Mouse (Mus musculus) neural tube, embryonic 13.5 days (tissue): ENCODE data around the gene Zcchc9. TPM values are rescaled to one million over a fixed set of nuclear protein-coding genes. Genes with fewer than 3 reads are reported as not detected.
"Not testable (repeated sequence)": the region's sequence is repeated elsewhere in the genome, so short reads cannot be mapped to it uniquely, and the experiment has no call there.

Source experiments
- ATAC-seq: fragments of 200-750 bp; cut with Nextera tagmentation; 2 replicates; pipeline ENCODE4 v1.8.0; 2017; ENCODE audit warnings: low read depth, mild to moderate bottlenecking, moderate TSS enrichment, moderate library complexity
- H3K27ac ChIP-seq: fragments of 300-500 bp; sonication (generic); replicated peaks from 2 replicates; pipeline ENCODE4 v1.5.1; 2015; ENCODE audit warnings: moderate library complexity, mild to moderate bottlenecking, inconsistent platforms
- H3K27me3 ChIP-seq: fragments of 300-500 bp; sonication (generic); 2 replicates; pipeline ENCODE4 v1.6.1; 2015; ENCODE audit warnings: mild to moderate bottlenecking, inconsistent platforms
- H3K36me3 ChIP-seq: fragments of 300-500 bp; sonication (generic); 2 replicates; pipeline ENCODE4 v1.6.1; 2015; ENCODE audit warnings: mild to moderate bottlenecking, inconsistent platforms
- H3K4me1 ChIP-seq: fragments of 300-500 bp; sonication (generic); replicated peaks from 2 replicates; pipeline ENCODE4 v1.6.1; 2015; ENCODE audit warnings: inconsistent platforms
- H3K4me2 ChIP-seq: fragments of 300-500 bp; sonication (generic); 2 replicates; pipeline ENCODE4 v1.6.1; 2015; ENCODE audit warnings: inconsistent platforms, mild to moderate bottlenecking, moderate library complexity
- H3K4me3 ChIP-seq: fragments of 300-500 bp; sonication (generic); 2 replicates; pipeline ENCODE4 v1.5.1; 2015; ENCODE audit warnings: mild to moderate bottlenecking, inconsistent platforms
- H3K9ac ChIP-seq: fragments of 300-500 bp; sonication (generic); 2 replicates; pipeline ENCODE4 v1.6.1; 2015; ENCODE audit warnings: moderate library complexity, mild to moderate bottlenecking, inconsistent platforms
- H3K9me3 ChIP-seq: fragments of 300-500 bp; sonication (generic); 2 replicates; pipeline ENCODE4 v1.6.1; 2016; ENCODE audit warnings: inconsistent platforms
- WGBS: fragments of 180-500 bp; shearing (Covaris S2); methylation state at CpG from one replicate; pipeline ENCODE4 v1.1.7; 2015; 5-methylcytosine and 5-hydroxymethylcytosine counted together
- polyA plus RNA-seq: library from polyadenylated mRNA; unstranded; fragments of >200 nt; fragmentation: Nextera tagmentation; extraction: Ambion mirVana; gene quantifications from 2 replicates; pipeline ENCODE4 v1.2.1, GENCODE M21; 2015

Zcchc9 gene
- polyA plus RNA-seq, 1 experiment from 2014 or later, result 18.5 TPM

- H3K9ac ChIP-seq, result no peak overlapping the region
- H3K4me2 ChIP-seq, result no peak overlapping the region
- 74% methylated on average over 6 of the region's 6 CpGs for WGBS
- no peak overlapping the region for H3K27ac ChIP-seq
- no peaks in the 10 kb centered on the region for H3K4me1 ChIP-seq
- no peak overlapping the region for H3K4me3 ChIP-seq
- ATAC-seq, result no peak
- no peaks in the 10 kb centered on the region for H3K9me3 ChIP-seq
- no peaks in the 10 kb centered on the region for H3K27me3 ChIP-seq
- H3K36me3 ChIP-seq, result peaks cover 74% of the 10 kb centered on the region
These were observed 11.5 kb downstream of the Zcchc9 start for GRCm38 (mm10) chr13:91796003-91796402.

- 92% methylated on average over 10 of the region's 10 CpGs for WGBS
- H3K4me3 ChIP-seq, result no peak overlapping the region
- ATAC-seq, result no peak
- H3K9ac ChIP-seq, result no peak overlapping the region
- no peak overlapping the region for H3K4me2 ChIP-seq
- H3K27ac ChIP-seq, result no peak overlapping the region
- H3K9me3 ChIP-seq, result no peaks in the 10 kb centered on the region
- no peaks in the 10 kb centered on the region for H3K27me3 ChIP-seq
- H3K4me1 ChIP-seq, result no peaks in the 10 kb centered on the region
- peaks cover 71% of the 10 kb centered on the region for H3K36me3 ChIP-seq
These were observed 11.9 kb downstream of the Zcchc9 start for GRCm38 (mm10) chr13:91795593-91795992.

- Histone ChIP-seq H3K9me3 (no peaks in the 10 kb centered on the region), H3K4me1 (no peaks in the 10 kb centered on the region), H3K4me2 (no peak overlapping the region), H3K36me3 (peaks cover 65% of the 10 kb centered on the region), H3K27me3 (no peaks in the 10 kb centered on the region), H3K27ac (no peak overlapping the region), H3K4me3 (no peak overlapping the region), H3K9ac (no peak overlapping the region)
- ATAC-seq, result no peak
- WGBS, result 94% methylated on average over 13 of the region's 13 CpGs
These were observed 12.5 kb downstream of the Zcchc9 start for GRCm38 (mm10) chr13:91794926-91795436.

- no peak for ATAC-seq
- Histone ChIP-seq H3K36me3 (peaks cover 35% of the 10 kb centered on the region), H3K4me3 (no peak overlapping the region), H3K4me1 (no peaks in the 10 kb centered on the region), H3K9me3 (no peaks in the 10 kb centered on the region), H3K27ac (no peak overlapping the region), H3K9ac (no peak overlapping the region), H3K27me3 (no peaks in the 10 kb centered on the region), H3K4me2 (no peak overlapping the region)
- 89% methylated on average over 1 of the region's 1 CpGs for WGBS
These were observed 15.5 kb downstream of the Zcchc9 start for GRCm38 (mm10) chr13:91792035-91792434.

- ATAC-seq, result no peak
- no peak overlapping the region for H3K4me2 ChIP-seq
- no peaks in the 10 kb centered on the region for H3K9me3 ChIP-seq
These were observed 27.6 kb downstream of the Zcchc9 start for GRCm38 (mm10) chr13:91779892-91780291.

GRCm38 (mm10) chr13:91778092-91778491 is 29.4 kb downstream of the Zcchc9 start:
- H3K36me3 ChIP-seq, result no peaks in the 10 kb centered on the region
- no peak overlapping the region for H3K4me2 ChIP-seq
- no peaks in the 10 kb centered on the region for H3K27me3 ChIP-seq
- no peak overlapping the region for H3K27ac ChIP-seq
- H3K4me3 ChIP-seq, result no peak overlapping the region
- 95% methylated on average over 5 of the region's 5 CpGs for WGBS
- H3K9me3 ChIP-seq, result no peaks in the 10 kb centered on the region
- no peak for ATAC-seq
- no peak overlapping the region for H3K9ac ChIP-seq
- no peaks in the 10 kb centered on the region for H3K4me1 ChIP-seq

More at GRCm38 (mm10) chr13:91779892-91780291, 27.6 kb downstream of the Zcchc9 start:
- no peaks in the 10 kb centered on the region for H3K36me3 ChIP-seq
- no peak overlapping the region for H3K4me3 ChIP-seq
- no peaks in the 10 kb centered on the region for H3K4me1 ChIP-seq
- H3K27me3 ChIP-seq, result no peaks in the 10 kb centered on the region
- no peak overlapping the region for H3K27ac ChIP-seq
- no peak overlapping the region for H3K9ac ChIP-seq

- Histone ChIP-seq H3K9ac (no peak overlapping the region), H3K4me1 (no peaks in the 10 kb centered on the region), H3K27ac (no peak overlapping the region), H3K9me3 (no peaks in the 10 kb centered on the region), H3K36me3 (no peaks in the 10 kb centered on the region), H3K4me2 (no peak overlapping the region), H3K4me3 (no peak overlapping the region), H3K27me3 (no peaks in the 10 kb centered on the region)
- 81% methylated on average over 9 of the region's 9 CpGs for WGBS
- no peak for ATAC-seq
These were observed 38.5 kb downstream of the Zcchc9 start for GRCm38 (mm10) chr13:91768683-91769651.

- H3K4me1 ChIP-seq, result no peaks in the 10 kb centered on the region
These were observed 41.9 kb downstream of the Zcchc9 start for GRCm38 (mm10) chr13:91765627-91766026.

GRCm38 (mm10) chr13:91763654-91764053 is 43.9 kb downstream of the Zcchc9 start:
- not testable (repeated sequence) for H3K36me3 ChIP-seq, H3K9ac ChIP-seq, H3K9me3 ChIP-seq, H3K4me3 ChIP-seq, ATAC-seq, H3K4me1 ChIP-seq, H3K27me3 ChIP-seq, H3K4me2 ChIP-seq, H3K27ac ChIP-seq
- WGBS, result 91% methylated on average over 3 of the region's 3 CpGs

More at GRCm38 (mm10) chr13:91765627-91766026, 41.9 kb downstream of the Zcchc9 start:
- ATAC-seq, result no peak
- Histone ChIP-seq H3K27me3 (no peaks in the 10 kb centered on the region), H3K27ac (no peak overlapping the region), H3K9me3 (no peaks in the 10 kb centered on the region), H3K4me3 (no peak overlapping the region), H3K4me2 (no peak overlapping the region), H3K9ac (no peak overlapping the region), H3K36me3 (no peaks in the 10 kb centered on the region)
- WGBS, result 91% methylated on average over 4 of the region's 4 CpGs

- Histone ChIP-seq H3K4me2 (no peak overlapping the region), H3K9ac (no peak overlapping the region), H3K9me3 (no peaks in the 10 kb centered on the region), H3K36me3 (no peaks in the 10 kb centered on the region), H3K27me3 (no peaks in the 10 kb centered on the region), H3K27ac (no peak overlapping the region), H3K4me1 (no peaks in the 10 kb centered on the region), H3K4me3 (no peak overlapping the region)
- WGBS, result 92% methylated on average over 6 of the region's 6 CpGs
- no peak for ATAC-seq
These were observed 45.7 kb downstream of the Zcchc9 start for GRCm38 (mm10) chr13:91761654-91762445.

GRCm38 (mm10) chr13:91760302-91761050 is 47.0 kb downstream of the Zcchc9 start:
- H3K4me3 ChIP-seq, result no peak overlapping the region
- no peaks in the 10 kb centered on the region for H3K4me1 ChIP-seq

More at GRCm38 (mm10) chr13:91760302-91761050, 47.0 kb downstream of the Zcchc9 start:
- H3K4me2 ChIP-seq, result no peak overlapping the region
- H3K27ac ChIP-seq, result no peak overlapping the region
- no peak overlapping the region for H3K9ac ChIP-seq
- H3K36me3 ChIP-seq, result no peaks in the 10 kb centered on the region
- ATAC-seq, result no peak
- H3K9me3 ChIP-seq, result no peaks in the 10 kb centered on the region
- 94% methylated on average over 8 of the region's 8 CpGs for WGBS
- no peaks in the 10 kb centered on the region for H3K27me3 ChIP-seq
